Mouse (Mus musculus) inflammation-experienced regulatory T-cells, adult 6 months (primary cell): ENCODE results near the gene Nav2. TPM values are rescaled to one million over a fixed set of nuclear protein-coding genes. Genes with fewer than 3 reads are reported as not detected.

ENCODE experiments used
- ATAC-seq: one replicate; pipeline ENCODE4 v1.8.0; 2017
- polyA plus RNA-seq, 3 experiments: library from polyadenylated mRNA; unstranded; fragments of 100-300 nt; shearing (Covaris generic); gene quantifications; one replicate each; pipeline ENCODE4 v1.2.1; 2017

The Nav2 gene
- polyA plus RNA-seq, 3 experiments from 2014 or later, result 27.1 to 51.3 (median 35.8) TPM

DNA sequence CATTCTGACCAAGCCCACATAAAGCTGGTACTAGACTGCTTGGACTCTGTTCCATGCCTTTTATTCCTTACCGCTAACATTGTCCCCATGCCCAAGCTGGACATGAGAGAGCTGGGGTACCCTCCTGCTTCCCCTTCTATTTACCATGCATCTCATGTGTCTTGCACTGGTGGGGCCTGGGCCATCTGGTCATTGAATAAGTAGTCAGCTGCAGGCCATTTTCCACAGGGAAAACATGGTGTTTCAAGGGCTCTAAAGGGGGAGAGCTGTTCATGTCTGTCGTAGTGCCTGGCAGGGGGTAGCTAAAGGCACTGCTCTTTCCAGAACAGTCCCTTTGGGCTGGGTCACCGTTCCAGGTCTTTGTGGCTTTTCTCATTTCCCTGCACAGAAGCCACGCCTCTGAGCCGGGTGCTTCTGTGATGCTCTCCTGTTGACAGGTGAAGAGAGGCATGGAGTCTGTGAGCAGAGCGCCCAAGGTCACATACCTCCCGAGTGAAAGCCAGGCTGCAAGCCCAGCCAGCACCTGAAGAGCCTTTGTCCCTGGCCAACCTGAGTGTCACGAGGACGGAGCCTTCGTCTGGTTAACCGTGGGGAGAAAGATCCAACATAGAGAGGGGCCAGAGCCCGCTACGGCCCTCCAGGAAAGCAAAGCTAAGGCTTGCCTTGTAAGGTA lies 348.9 kb downstream of the Nav2 start:
- no peak for ATAC-seq

DNA sequence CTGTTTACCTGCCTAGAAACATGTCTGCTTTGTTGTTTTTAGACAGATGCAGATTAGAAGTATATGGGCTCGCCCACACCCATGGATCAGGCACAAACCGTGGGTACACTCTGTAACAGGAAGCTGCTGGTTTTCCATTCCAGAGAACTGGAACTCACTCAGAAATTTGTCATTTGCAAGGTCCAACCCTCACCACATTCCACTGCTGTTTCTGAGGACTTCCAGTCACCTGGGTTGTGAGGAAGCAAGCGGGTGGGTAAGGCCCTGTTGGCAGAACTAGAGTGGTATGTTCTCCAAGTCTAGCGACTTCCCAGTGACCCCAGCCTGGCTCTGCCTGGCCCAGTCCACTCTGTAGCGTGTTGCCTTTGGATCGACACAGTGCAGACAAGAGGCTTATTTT lies 349.6 kb downstream of the Nav2 start:
- ATAC-seq, result no peak

DNA sequence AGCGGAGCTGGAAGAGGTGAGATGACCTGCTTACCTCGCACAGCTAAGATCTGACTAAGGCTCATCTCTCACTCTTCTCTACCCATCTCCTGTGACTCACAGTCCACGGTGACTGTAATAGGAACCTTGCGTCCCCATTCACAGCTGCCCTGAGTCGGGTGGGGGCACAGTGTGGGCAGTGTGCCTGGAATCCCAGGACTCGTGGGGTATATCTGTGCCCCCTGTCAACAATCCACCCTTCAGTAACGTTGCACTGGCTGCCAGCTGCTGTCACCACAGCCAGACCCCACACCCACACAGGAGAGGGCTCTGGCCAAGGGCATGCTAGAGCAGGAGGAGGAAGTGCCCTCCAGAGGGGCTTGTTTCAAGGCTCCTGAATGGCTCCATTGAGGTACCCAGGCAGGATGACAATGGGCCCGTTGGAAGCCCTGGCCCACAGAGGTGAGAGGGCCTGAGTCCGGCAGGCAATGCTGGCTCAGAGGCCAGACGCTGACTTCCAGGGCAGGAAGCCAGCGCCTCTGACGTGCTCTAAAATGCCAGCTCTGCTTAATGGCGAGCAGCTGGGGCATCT lies 353.5 kb downstream of the Nav2 start:
- no peak for ATAC-seq

DNA sequence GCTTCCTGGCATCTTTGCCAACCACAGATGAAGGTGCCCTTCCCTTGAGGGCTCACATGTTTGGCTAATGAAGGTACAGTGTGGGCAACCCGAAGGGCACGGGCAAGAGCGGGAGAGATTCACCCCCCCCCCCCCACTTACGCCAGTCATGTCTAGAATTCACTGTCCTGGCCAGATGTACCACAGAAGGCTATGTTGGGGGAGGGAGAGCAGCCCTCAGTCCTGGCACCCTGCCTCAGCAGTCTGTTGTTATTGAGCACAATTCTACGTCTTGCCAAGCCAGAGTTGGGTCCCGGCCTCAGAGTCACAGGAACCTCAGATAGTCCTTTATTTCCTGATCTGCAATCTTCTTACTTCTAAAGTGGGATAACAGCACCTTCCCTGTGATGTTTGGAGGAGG lies 357.9 kb downstream of the Nav2 start:
- ATAC-seq, result no peak

DNA sequence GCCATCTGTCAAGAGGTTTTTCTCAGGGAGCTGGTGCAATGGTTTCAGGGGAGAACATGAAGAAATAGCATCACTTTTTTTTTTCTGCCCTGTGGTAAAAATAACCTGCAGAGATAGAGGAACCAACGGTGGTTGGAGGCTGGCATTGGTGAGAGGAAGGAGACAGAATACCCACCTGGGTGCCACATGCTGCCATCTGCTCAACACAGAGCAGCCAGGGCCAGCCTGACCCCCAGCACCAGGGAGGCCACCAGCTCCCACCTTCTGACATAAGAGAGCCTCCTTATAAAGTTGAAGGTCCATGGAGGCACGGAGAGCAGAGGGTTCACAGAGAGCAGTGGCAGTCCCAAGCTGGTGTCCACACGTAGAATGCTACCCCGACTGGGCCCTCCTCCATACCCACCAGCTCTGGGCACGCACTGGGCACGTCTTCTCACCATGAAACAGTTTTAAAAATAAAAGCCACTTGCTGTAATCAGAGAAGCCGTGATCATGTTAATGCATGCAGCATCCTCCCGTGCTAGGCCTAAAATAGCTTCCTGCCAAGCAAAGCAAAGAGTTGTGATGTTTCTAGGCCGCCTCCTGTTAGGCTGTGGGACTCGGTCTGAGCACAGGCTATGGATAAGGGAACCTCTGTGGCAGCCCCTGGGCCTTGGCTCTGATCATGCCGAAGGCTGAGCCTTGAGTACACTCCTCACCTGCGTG lies 359.3 kb downstream of the Nav2 start:
- ATAC-seq, result no peak

DNA sequence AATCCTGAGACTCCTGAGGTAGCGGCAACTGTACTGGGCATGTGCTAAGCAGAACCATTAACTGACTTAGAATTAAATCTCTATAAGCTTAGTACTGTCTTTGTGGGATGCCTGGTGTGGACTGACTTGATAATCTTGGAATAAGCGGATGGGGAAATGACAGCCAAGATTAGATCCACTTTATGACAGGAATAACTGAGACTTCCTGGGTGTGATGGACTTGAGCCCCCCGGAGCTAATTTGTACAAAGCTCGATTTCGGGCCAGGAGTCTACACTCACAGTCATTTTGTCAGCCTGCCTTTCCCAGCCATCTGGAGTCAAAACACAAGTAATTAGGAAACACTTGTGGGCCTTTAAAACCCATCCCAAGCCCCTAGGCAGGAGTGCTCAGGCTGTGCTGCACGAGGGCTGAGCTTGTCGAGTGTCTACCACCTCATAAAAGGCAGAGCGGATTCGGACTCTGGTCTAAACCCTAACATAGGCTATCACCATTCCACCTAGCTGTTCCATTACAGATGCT lies 359.9 kb downstream of the Nav2 start:
- ATAC-seq, result no peak

DNA sequence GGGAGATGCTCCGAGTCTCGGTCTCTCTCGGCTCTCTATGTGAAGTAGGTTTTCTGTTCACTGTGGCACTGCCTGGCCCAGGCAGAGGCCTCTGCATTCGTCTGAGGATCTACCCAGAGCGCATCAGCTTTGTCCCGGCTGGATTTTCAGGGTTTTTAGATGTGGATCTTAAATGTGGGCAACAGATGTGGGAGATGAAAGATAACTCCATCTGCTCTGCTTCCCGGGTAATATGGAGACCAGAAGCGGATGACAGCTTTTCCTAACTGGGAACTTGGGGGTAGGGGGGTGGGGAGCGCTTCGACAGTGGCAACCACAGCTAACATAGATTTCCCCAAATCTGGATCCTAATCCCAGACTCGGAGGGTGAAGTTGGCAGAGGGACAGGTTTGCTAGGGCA lies 362.3 kb downstream of the Nav2 start:
- ATAC-seq, result no peak

DNA sequence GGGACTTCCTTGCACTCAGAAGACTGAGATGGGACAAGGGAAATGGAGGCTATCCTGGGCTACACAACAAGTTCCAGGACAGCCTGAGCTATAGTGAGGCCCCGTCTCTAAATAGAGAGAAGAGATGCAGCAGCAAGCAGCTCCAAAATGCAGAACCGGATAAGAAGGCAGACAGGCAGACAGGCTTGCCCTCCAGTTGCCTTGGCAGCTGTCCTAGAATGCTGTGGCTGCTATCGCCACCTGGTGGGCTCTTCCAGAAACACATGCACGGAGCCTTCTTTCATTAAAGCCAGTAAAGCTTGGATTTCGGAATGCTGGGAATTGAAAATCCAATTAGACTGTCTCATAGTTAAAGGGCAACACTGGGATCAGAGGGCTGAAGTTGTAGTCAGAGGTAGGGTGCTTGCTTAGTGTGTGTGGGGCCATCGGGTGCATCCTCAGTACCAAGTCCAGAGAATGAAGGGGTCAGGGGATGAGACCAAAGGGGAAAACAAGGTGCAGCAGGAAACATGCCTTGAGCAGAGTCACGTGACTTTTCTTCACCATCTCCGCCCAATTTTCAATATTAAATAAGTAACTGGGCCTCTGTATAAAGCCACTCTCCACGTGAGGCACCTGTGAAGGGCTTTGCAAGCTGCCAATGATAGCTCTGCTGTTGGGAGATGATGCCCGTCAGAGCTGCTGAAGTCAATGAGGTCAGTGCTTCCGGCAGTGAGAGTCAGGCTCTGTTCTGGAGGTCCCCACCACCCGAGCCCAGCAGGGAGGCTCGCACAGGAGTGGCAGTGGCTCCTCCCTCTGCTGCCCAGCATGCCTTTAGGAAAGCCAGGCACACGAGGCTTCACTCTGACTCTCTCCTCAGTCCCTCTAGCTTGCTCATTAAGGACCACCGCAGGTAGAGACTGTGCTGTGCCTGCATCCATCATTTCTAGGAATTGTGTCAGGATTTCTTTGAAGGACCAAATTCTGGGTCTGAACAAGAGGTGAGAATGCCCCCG lies 364.2 kb downstream of the Nav2 start:
- ATAC-seq, result peak; percentile 74

DNA sequence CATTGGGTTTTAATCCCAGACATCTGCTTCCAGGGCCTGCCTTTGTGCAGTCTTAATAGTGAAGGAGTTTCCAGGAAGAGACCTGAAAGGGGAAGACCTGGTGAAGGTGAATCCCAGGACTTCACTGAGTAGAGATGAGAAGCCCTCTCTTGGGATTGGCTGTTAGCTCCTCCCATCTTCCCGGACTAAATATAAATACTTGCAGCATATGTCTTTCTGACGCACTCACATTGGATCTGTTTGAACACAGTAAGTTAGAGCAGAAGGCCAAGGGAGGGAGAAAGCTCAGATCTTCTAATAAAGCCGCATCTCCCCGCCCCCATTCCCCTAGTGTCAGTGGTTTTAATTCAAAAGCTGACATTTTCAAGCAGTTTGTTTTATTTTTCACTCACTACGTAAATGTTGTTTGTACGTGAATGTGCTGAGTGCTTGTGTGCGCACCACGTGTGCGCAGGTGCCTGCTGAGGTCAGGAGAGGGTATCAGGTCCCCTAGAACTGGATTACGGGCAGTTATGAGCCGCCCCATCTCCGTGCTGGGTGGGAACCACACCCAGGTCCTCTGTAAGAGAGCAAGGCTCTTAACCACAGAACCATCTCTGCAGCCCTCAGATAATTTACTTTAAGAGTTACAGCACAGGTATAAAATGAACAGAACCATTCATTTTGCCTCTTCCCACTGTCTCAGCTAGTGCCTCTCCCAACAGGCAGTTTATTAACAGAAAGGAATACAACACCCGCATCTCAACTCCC lies 365.6 kb downstream of the Nav2 start:
- ATAC-seq, result no peak

DNA sequence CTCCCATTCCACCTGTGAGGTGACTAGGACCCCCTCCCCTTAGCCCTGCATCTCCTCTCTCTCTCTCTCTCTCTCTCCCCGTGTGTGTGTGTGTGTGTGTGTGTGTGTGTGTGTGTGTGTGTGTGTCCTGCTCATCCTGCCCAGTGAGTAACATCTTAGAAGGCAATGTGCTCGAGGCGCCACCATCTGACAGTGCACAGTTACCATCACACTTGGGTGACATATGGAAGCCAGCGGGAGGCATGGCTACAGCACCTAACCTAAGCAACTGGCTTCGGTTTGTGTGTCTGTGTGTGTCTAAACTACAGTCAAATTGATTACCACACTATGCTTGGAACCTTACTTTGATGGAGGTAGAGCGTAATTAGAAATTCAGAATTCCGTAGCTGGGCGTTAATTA lies 366.2 kb downstream of the Nav2 start:
- ATAC-seq, result no peak

DNA sequence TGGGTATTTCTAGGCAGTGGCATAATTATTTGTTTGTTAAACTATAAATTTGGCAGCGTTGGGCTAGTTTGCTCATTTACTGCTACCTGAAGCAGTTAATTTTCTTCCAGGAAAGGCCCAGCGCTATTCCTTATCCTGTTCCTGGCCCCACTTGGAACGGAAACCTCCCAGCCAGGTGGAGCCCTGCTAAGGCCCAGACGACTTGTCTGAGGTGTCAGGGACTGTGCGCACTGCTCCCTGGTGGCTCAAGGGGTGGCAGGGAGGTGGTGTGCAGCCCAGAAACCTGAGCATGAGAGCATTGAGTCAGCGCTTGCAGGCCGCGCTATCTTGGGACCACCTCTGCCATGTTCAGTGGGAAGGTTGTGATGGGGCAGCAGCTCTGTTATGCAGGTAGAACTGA lies 367.6 kb downstream of the Nav2 start:
- ATAC-seq, result no peak

DNA sequence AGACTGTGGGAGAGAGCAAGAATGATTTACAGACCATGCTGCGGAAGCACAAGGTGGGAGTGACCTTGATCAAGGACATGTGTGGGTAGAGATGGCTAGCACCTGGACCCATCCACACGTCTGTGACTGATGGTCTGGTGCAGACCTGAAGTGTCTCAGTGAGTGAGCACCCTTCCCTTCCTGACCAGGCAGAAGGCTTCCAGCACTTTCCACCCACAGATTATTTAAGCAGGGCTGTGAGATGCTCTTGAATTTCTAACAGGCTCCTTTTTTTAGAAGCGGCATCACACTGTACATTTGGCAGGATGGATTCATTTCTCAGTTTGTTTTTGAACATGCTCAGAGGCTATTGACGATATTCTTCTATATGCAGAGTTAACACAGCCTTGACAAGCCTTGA lies 369.2 kb downstream of the Nav2 start:
- no peak for ATAC-seq

DNA sequence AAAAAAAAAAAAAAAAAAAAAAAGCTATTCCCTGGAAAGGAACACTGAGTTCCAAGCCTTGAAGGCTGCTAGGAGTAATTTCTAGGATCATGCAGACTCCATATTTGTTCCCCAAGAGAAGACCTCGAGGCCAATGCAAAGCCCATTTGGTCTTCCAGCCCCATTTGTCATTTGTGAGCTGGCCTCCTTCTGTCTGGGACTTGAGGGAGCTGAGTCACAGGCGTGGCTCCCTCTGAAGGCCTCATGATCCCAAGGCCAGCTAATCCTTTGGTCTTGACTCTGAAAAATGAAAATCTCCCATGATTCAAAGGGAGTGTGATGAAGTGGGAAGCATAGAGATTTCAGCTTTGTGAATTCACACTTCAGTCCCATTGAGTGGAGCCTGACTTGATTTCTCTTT lies 370.0 kb downstream of the Nav2 start:
- no peak for ATAC-seq

DNA sequence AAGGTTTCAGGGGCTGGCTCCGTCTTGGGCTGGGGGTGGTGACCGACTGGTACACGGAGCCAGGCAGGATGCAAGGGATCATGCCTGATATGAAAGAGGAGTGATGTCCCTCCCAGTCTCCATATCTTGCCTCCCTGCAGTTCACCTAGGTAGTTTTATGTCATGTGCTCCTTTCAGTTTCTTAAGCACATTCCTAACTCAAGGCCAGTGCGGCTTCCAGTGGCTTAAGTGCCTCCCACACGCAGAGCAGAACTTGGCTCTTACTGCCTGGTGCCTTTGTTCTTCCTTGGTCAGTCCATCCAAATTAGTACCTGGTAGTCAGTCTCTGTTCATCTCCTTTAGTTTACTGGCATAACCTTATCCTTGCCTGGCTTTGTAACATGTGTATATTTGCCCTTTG lies 371.9 kb downstream of the Nav2 start:
- ATAC-seq, result no peak

DNA sequence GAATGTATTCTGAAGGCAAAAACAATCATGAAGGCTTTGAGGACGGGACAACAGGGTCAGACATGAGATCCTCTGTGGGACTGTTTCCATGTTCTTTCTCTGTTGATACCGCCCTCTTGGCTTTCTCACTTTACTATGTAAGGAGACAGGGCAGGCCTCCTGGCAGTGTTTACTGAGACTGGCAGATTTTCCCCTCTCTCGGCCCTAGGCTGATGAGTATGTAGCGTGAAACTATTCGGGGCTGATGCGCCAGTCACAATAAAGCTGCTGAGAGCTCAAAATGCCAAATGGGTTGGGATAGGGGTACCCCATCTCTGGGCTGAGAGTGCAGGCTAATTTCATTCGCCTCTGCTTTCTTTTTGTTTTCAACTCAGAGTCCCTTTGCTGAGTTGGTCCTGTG lies 373.9 kb downstream of the Nav2 start:
- no peak for ATAC-seq

DNA sequence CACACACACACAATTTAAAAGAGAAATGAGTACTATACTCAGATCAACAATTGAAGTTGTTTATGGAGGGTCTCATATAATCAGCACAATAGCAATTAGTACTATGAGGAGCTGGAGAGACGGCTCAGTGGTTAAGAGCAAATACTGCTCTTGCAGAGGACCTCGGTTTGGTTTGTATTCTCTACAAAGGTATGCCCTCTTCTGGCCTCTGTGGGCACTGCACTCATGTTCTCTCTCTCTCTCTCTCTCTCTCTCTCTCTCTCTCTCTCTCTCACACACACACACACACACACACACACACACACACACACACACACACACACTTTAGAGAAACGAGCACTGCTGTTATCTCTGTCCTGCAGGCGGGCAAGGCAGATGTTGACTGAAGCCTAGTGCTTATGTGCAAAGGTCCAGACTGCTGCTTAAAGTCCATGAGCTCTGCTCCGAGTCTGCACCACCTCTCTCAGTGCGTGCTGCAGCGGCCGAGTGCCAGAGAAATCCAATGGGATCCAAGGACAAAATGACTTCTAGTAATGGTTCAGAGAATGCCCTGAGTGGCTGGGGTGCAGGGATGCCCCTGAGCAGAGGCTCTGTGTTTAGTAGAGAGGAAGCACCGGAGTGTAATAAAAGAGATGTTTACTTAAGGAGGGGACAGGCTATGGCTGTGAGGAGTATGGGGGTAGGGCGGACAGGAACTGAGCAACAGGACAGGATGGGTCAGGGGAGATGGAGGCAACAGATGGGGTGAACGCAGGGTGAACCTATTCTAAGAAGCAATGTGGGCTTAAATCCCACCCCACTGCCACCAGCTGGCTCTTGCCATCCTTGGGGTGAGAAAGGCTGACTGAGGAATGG lies 375.2 kb downstream of the Nav2 start:
- no peak for ATAC-seq

DNA sequence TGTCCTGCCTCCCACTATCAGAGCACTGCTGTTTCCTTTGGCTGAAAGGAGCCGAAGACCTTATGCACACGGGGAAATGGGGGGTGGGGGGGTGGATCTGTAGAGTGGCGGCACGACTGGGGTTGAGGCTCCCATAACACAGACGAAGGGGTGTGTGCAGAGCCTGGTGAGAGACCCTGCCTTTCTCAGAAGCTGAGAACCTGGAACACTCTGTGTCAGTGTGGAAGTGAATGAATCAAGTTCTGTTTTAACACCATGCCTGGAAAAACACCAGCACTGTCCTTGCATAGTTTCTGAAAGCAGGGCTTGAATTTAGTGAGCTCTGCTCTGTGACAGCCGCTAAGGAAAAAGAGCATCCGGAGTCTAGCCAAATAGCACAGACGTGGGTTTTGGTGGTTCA lies 379.7 kb downstream of the Nav2 start:
- ATAC-seq, result no peak

DNA sequence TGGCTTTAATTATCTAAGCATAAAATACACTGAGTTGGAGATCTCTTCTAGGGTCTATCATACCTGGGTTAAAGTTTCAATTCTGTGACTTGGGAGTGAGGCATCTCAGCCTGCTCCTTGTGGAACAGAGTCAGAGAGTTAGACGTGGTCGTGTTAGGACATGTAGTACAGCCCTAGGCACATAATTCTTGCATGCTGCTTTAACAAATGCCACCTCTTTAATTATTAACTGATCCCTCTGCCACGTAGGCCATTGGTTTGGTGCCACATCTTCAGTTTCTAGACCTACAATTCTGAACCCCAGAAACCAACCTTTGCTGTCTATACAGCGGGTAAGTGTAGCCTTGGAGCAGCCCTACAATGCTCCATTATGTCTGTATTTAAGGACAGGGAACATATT lies 381.8 kb downstream of the Nav2 start:
- ATAC-seq, result no peak

DNA sequence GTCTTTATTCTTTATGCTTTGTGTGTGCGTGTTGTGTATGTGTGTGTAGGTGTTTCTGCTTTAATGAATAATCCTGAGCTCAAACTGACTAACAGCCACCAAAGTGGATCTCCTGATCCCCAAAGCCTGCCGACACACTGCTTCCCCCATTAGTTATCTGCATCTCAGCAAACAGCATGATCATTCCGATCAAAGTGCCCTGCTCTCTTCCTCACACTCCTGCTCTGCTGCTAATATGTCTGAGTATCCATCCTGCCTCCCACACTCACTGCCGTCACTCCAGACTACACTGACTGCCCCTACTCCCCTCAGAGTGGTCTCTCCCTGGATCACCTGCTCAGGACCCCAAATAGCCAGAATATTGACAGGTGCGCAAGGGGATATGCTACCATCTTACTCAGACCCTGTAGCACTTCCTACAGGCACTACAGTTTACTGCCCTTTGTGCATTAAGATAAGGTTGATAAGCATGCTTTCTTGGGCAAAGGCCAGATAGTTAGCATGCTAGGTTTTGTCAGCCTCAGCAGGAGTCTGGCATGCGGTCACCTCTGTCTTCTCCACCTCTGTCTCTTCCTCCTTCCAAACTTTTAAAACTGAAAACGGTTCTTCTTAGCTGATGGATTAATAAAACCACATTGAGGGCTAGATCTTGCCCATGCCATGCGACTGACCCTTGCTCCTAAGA lies 382.8 kb downstream of the Nav2 start:
- no peak for ATAC-seq

DNA sequence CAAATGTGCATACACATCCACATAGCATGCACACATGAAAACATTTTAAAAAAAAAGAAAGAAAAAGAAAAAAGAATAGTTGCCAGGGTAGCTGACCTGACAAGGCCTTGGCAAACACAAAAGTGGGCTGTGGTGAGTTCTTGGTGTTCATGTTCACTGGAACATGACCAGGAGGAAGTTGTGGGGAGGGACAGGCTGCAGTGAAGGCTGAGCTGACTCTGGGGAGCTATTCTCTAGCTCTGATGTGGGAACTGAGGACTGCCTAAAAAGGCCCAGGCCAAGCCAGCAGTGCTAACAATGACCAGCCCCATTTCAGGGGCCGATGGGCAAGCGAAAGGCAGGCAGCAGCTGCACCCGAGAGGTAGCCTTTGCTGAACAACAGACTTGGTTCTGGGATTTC lies 388.6 kb downstream of the Nav2 start:
- ATAC-seq, result no peak
